In genomic region chr13:36019309-36020274, GRCm38 (mm10) we compare ENCODE assay signal across 8 mouse cellular contexts.
DNase-seq lines count a peak whose midpoint lies in the region; ATAC-seq lines count a peak whose summit lies in the region.

No protein-coding gene starts in this region.

- H3K27ac ChIP-seq in heart, embryonic 10.5 days = no peak overlapping the region
- peak overlapping the region; percentile 73 for H3K27ac ChIP-seq in forebrain, embryonic 15.5 days (replicated peaks)
- no peak overlapping the region for H3K27ac ChIP-seq in intestine, embryonic 16.5 days (ENCODE audit: low read length)
- no peak overlapping the region for H3K27ac ChIP-seq in midbrain, embryonic 10.5 days (replicated peaks)

- H3K4me3 ChIP-seq in heart, embryonic 10.5 days = no peak overlapping the region
- H3K4me3 ChIP-seq in forebrain, embryonic 15.5 days = no peak overlapping the region
- H3K4me3 ChIP-seq in intestine, embryonic 16.5 days (ENCODE audit: low read length) = no peak overlapping the region
- H3K4me3 ChIP-seq in midbrain, embryonic 10.5 days = no peak overlapping the region

- whole genome bisulfite sequencing in heart, embryonic 10.5 days = 58% methylated on average over 10 of the region's 10 CpGs
- WGBS in forebrain, embryonic 15.5 days = 49% methylated on average over 10 of the region's 10 CpGs
- WGBS in intestine, embryonic 16.5 days = 53% methylated on average over 10 of the region's 10 CpGs
- 70% methylated on average over 10 of the region's 10 CpGs for WGBS in midbrain, embryonic 10.5 days

- H3K4me2 ChIP-seq in forebrain, embryonic 15.5 days (replicated peaks) = no peak overlapping the region
- H3K4me2 ChIP-seq in intestine, embryonic 16.5 days (ENCODE audit: low read depth, low read length) = no peak overlapping the region

- no peaks in the 10 kb centered on the region for H3K27me3 ChIP-seq in heart, embryonic 10.5 days (ENCODE audit: insufficient read depth, poor library complexity, severe bottlenecking)
- no peaks in the 10 kb centered on the region for H3K27me3 ChIP-seq in forebrain, embryonic 15.5 days
- no peaks in the 10 kb centered on the region for H3K27me3 ChIP-seq in intestine, embryonic 16.5 days (replicated peaks; ENCODE audit: control insufficient read depth, insufficient read depth, low read length)
- no peaks in the 10 kb centered on the region for H3K27me3 ChIP-seq in midbrain, embryonic 10.5 days (ENCODE audit: low read depth, poor library complexity, severe bottlenecking)

- peaks cover 17% of the 10 kb centered on the region for H3K4me1 ChIP-seq in heart, embryonic 10.5 days
- H3K4me1 ChIP-seq in forebrain, embryonic 15.5 days = peaks cover 12% of the 10 kb centered on the region
- H3K4me1 ChIP-seq in intestine, embryonic 16.5 days (ENCODE audit: control insufficient read depth, insufficient read depth, low read length) = no peaks in the 10 kb centered on the region
- H3K4me1 ChIP-seq in midbrain, embryonic 10.5 days = peaks cover 6% of the 10 kb centered on the region; the same call in 1 of the 2 replicates

- no peak overlapping the region for H3K9ac ChIP-seq in forebrain, embryonic 15.5 days (replicated peaks)
- no peak overlapping the region for H3K9ac ChIP-seq in intestine, embryonic 16.5 days (ENCODE audit: low read depth, low read length)

- peak; percentile 55 to 86 for DNase-seq in heart, adult 18-20 months
- DNase-seq in heart, embryonic 10.5 days (ENCODE audit: low spot score) = no peak
- DNase-seq in cerebellum, adult 11-12 months = peak; percentile 30
- DNase-seq in left cerebral cortex, adult 8-10 months (ENCODE audit: low spot score in 2 of 2) = peak; percentile 32 to 67
- peak; percentile 28 for DNase-seq in midbrain, embryonic 10.5 days (ENCODE audit: low spot score)
- peak; percentile 26 for DNase-seq in spleen, adult 12 weeks (ENCODE audit: low spot score)

- no peaks in the 10 kb centered on the region for H3K36me3 ChIP-seq in heart, embryonic 10.5 days
- no peaks in the 10 kb centered on the region for H3K36me3 ChIP-seq in forebrain, embryonic 15.5 days
- no peaks in the 10 kb centered on the region for H3K36me3 ChIP-seq in intestine, embryonic 16.5 days (ENCODE audit: control insufficient read depth, insufficient read depth, low read length)
- no peaks in the 10 kb centered on the region for H3K36me3 ChIP-seq in midbrain, embryonic 10.5 days

- H3K9me3 ChIP-seq in heart, embryonic 10.5 days = no peaks in the 10 kb centered on the region
- no peaks in the 10 kb centered on the region for H3K9me3 ChIP-seq in forebrain, embryonic 15.5 days
- H3K9me3 ChIP-seq in intestine, embryonic 16.5 days (ENCODE audit: control insufficient read depth, low read length) = no peaks in the 10 kb centered on the region
- no peaks in the 10 kb centered on the region for H3K9me3 ChIP-seq in midbrain, embryonic 10.5 days (replicated peaks)

- ATAC-seq in forebrain, embryonic 15.5 days (replicated peaks) = peak; percentile 80
- ATAC-seq in intestine, embryonic 16.5 days = 0 out of 2 replicates have a peak, but pooled peaks have one; percentile 35
